Mouse (Mus musculus) heart, postnatal 0 days (tissue): ENCODE data around the gene Frrs1l.

ENCODE experiments used
- CTCF ChIP-seq: IDR thresholded peaks from 2 replicates; pipeline ENCODE4 v1.5.1; 2016; ENCODE audit warnings: antibody characterized with exemption, control low read depth, low read depth
- EP300 ChIP-seq: IDR thresholded peaks from 2 replicates; pipeline ENCODE4 v1.6.1; 2016; ENCODE audit warnings: antibody characterized with exemption, low read depth

GRCm38 (mm10) chr4:56926971-56927370 lies 63.2 kb downstream of the Frrs1l start:
- TF ChIP-seq CTCF (no peak), EP300 (no peak)
